Mouse (Mus musculus): Measurements from ENCODE around the gene Mxd4.
A peak's percentile ranks its signal among the peaks of the same experiment; 100 is the strongest.

DNA sequence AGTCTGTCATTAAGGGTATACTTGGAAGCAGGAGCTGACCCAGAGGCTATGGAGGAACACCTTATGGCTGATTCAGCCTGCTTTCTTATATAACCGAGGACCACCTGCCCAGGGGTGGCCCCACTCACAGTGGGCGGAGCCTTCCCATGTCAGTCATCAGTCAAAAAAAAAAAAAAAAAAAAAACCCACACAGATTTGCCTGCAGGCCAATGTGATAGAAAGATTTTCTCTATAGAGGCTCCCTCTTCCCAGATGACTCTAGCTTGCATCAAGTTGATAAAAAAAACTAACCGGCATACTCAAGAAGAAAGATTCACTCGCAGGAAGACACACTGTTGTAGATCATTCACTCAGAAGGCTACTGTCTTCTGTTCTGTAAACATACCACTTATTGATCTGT, 32.5 kb upstream of the Mxd4 start:
- TF ChIP-seq ZC3H11A (IDR thresholded peaks at IDR 0.05; ENCODE audit: borderline replicate concordance, low read depth, low read length) (no peak), HCFC1 (IDR thresholded peaks at IDR 0.05; ENCODE audit: borderline replicate concordance, insufficient read depth, low read length) (no peak), ZNF384 (IDR thresholded peaks at IDR 0.05; ENCODE audit: low read depth, low read length) (peak; percentile 79), MAFK (IDR thresholded peaks at IDR 0.05; ENCODE audit: insufficient read depth, low read depth, low read length) (no peak), CHD2 (IDR thresholded peaks at IDR 0.05; ENCODE audit: low read depth, low read length) (no peak)

All from ES-E14 (cell line).